Mouse (Mus musculus): ENCODE data around the gene Tada2a. TPM values are rescaled to one million over a fixed set of nuclear protein-coding genes. Genes with fewer than 3 reads are reported as not detected.

Tada2a gene
- polyA plus RNA-seq, 1 experiment from 2014 or later, result 30.5 TPM

GRCm38 (mm10) chr11:84141752-84142151 lies 12.4 kb upstream of the Tada2a start:
- Histone ChIP-seq H3K36me3 (no peaks in the 10 kb centered on the region), H3K27ac (no peak overlapping the region), H3K4me3 (no peak overlapping the region), H3K9me3 (no peaks in the 10 kb centered on the region), H3K4me1 (replicated peaks) (0 out of 2 replicates have a peak, but pooled peaks cover 5% of the 10 kb centered on the region), H3K27me3 (ENCODE audit: insufficient read depth, poor library complexity, severe bottlenecking) (no peaks in the 10 kb centered on the region)
- DNase-seq (ENCODE audit: low spot score), result peak; percentile 33
- 64% methylated on average over 2 of the region's 2 CpGs for WGBS

- WGBS, result 90% methylated on average over 3 of the region's 3 CpGs
- 0 out of 2 replicates have a peak, but pooled peaks cover 5% of the 10 kb centered on the region for H3K4me1 ChIP-seq (replicated peaks)
- no peaks in the 10 kb centered on the region for H3K36me3 ChIP-seq
- no peaks in the 10 kb centered on the region for H3K27me3 ChIP-seq (ENCODE audit: insufficient read depth, poor library complexity, severe bottlenecking)
- no peaks in the 10 kb centered on the region for H3K9me3 ChIP-seq
- DNase-seq (ENCODE audit: low spot score), result no peak
- H3K27ac ChIP-seq, result no peak overlapping the region
- H3K4me3 ChIP-seq, result no peak overlapping the region
These were observed 7.1 kb upstream of the Tada2a start for GRCm38 (mm10) chr11:84136453-84136852.

DNA sequence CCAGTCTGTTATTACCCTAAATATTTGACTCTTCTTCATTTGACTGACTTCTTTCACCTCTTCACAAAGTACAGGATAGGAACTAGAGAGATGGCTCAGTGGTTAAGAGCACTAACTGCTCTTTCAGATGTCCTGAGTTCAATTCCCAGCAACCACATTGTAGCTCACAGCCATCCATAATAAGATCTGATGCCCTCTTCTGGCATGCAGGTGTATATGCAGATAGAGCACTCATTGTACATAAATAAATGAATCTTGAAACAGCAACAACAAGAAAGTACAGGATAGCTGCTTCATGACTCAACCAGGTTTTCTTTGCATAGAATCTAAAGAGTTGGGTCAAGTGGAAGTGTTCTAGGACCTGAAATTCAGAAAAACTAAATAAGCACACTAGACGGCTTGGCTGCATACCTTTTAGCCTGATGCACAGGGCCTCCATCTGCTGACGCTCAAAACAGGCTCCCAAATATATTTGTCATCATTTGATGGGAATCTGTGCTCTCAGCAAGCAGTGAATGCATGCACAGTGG lies 5.0 kb upstream of the Tada2a start:
- no peak overlapping the region for H3K27ac ChIP-seq
- no peaks in the 10 kb centered on the region for H3K27me3 ChIP-seq (ENCODE audit: insufficient read depth, poor library complexity, severe bottlenecking)
- DNase-seq (ENCODE audit: low spot score), result no peak
- H3K4me1 ChIP-seq (replicated peaks), result peaks cover 11% of the 10 kb centered on the region; the same call in 1 of the 2 replicates
- H3K9me3 ChIP-seq, result no peaks in the 10 kb centered on the region
- no peaks in the 10 kb centered on the region for H3K36me3 ChIP-seq
- WGBS, result 93% methylated on average over 2 of the region's 2 CpGs
- H3K4me3 ChIP-seq, result no peak overlapping the region

DNA sequence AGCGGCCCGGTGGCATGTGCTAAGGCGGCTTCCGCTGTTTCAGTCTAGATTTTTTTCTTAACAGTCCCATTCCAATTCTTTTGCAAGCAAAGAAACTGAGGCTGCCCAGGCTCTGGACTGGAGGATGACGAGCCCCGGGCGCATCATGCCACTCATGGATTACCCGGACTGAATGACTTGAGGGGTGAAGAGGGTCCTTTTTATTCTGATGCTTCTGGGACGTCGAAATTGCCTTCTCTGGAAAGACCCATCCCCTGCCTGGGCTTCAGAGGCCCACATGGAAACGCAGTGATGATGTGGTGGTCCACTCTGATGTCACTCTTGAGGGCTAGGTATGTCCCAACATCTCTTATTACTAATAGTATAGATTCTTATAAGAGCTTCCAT lies 392 bp upstream of the Tada2a start:
- H3K36me3 ChIP-seq, result peaks cover 25% of the 10 kb centered on the region
- H3K4me1 ChIP-seq (replicated peaks), result peaks cover 15% of the 10 kb centered on the region
- H3K4me3 ChIP-seq, result peak overlapping the region; percentile 88
- no peak for DNase-seq (ENCODE audit: low spot score)
- 7% methylated on average over 11 of the region's 11 CpGs for WGBS
- H3K27me3 ChIP-seq (ENCODE audit: insufficient read depth, poor library complexity, severe bottlenecking), result no peaks in the 10 kb centered on the region
- peak overlapping the region; percentile 95 for H3K27ac ChIP-seq
- no peaks in the 10 kb centered on the region for H3K9me3 ChIP-seq

DNA sequence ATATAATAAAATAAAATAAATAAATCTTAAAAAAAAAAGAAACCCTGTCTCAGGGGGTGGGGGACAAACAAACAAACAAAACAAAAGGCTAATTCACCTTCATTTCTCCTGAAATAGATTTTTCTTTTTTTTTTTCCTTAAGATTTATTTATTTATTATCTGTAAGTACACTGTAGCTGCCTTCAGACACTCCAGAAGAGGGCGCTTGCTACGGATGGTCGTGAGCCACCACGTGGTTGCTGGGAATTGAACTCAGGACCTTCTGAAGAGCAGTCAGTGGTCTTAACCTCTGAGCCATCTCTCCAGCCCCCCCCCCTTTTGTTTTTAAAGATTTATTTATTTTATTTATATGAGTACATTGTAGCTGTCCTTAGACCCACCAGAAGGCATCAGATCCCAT lies 1.4 kb downstream of the Tada2a start:
- 87% methylated on average over 4 of the region's 4 CpGs for WGBS
- H3K27me3 ChIP-seq (ENCODE audit: insufficient read depth, poor library complexity, severe bottlenecking), result no peaks in the 10 kb centered on the region
- H3K9me3 ChIP-seq, result no peaks in the 10 kb centered on the region
- H3K4me3 ChIP-seq, result peak overlapping the region; percentile 88; the same call in 1 of the 2 replicates
- no peak overlapping the region for H3K27ac ChIP-seq
- H3K36me3 ChIP-seq, result peaks cover 43% of the 10 kb centered on the region
- no peak for DNase-seq (ENCODE audit: low spot score)
- H3K4me1 ChIP-seq (replicated peaks), result peaks cover 15% of the 10 kb centered on the region

GRCm38 (mm10) chr11:84121051-84121956 lies 8.1 kb downstream of the Tada2a start:
- H3K9me3 ChIP-seq, result no peaks in the 10 kb centered on the region
- DNase-seq (ENCODE audit: low spot score), result no peak
- H3K4me3 ChIP-seq, result no peak overlapping the region
- WGBS, result 86% methylated on average over 12 of the region's 12 CpGs
- H3K4me1 ChIP-seq (replicated peaks), result no peaks in the 10 kb centered on the region
- no peaks in the 10 kb centered on the region for H3K27me3 ChIP-seq (ENCODE audit: insufficient read depth, poor library complexity, severe bottlenecking)
- no peak overlapping the region for H3K27ac ChIP-seq
- peaks cover 100% of the 10 kb centered on the region for H3K36me3 ChIP-seq

- Histone ChIP-seq H3K27ac (no peak overlapping the region), H3K4me3 (no peak overlapping the region), H3K27me3 (ENCODE audit: insufficient read depth, poor library complexity, severe bottlenecking) (no peaks in the 10 kb centered on the region), H3K9me3 (no peaks in the 10 kb centered on the region), H3K4me1 (replicated peaks) (no peaks in the 10 kb centered on the region), H3K36me3 (peaks cover 90% of the 10 kb centered on the region)
- no peak for DNase-seq (ENCODE audit: low spot score)
- 90% methylated on average over 4 of the region's 4 CpGs for WGBS
These were observed 12.0 kb downstream of the Tada2a start for GRCm38 (mm10) chr11:84117431-84117830.

DNA sequence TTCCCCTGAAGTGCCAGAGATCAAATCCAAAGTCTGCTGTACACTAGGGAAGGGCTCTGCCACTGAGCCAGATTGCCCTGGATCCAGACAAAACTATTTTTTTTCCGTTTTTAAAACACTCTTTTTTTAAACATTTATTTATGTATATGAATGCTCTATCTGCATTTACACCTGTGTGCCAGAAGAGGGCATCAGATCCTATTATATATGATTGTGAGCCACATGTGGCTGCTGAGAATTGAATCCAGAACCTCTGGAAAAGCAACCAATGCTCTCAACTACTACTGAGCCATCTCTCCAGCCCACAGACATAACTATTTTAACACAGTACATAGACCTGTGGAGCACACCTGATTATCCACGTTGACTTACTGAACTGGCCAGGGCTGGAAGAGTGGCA lies 13.2 kb downstream of the Tada2a start:
- Histone ChIP-seq H3K4me1 (replicated peaks) (no peaks in the 10 kb centered on the region), H3K27me3 (ENCODE audit: insufficient read depth, poor library complexity, severe bottlenecking) (no peaks in the 10 kb centered on the region), H3K27ac (no peak overlapping the region), H3K36me3 (peaks cover 89% of the 10 kb centered on the region), H3K9me3 (no peaks in the 10 kb centered on the region), H3K4me3 (no peak overlapping the region)
- WGBS, result 73% methylated on average over 2 of the region's 2 CpGs
- DNase-seq (ENCODE audit: low spot score), result no peak

GRCm38 (mm10) chr11:84115646-84116045 lies 13.8 kb downstream of the Tada2a start:
- WGBS, result 93% methylated on average over 9 of the region's 9 CpGs
- H3K4me1 ChIP-seq (replicated peaks), result no peaks in the 10 kb centered on the region
- DNase-seq (ENCODE audit: low spot score), result no peak
- no peak overlapping the region for H3K4me3 ChIP-seq
- H3K27me3 ChIP-seq (ENCODE audit: insufficient read depth, poor library complexity, severe bottlenecking), result no peaks in the 10 kb centered on the region
- peaks cover 89% of the 10 kb centered on the region for H3K36me3 ChIP-seq
- no peak overlapping the region for H3K27ac ChIP-seq
- H3K9me3 ChIP-seq, result no peaks in the 10 kb centered on the region

- Histone ChIP-seq H3K27me3 (ENCODE audit: insufficient read depth, poor library complexity, severe bottlenecking) (no peaks in the 10 kb centered on the region), H3K9me3 (no peaks in the 10 kb centered on the region), H3K4me3 (no peak overlapping the region), H3K36me3 (peaks cover 89% of the 10 kb centered on the region), H3K4me1 (replicated peaks) (no peaks in the 10 kb centered on the region), H3K27ac (no peak overlapping the region)
- WGBS, result 92% methylated on average over 5 of the region's 5 CpGs
- no peak for DNase-seq (ENCODE audit: low spot score)
These were observed 15.8 kb downstream of the Tada2a start for GRCm38 (mm10) chr11:84113623-84114022.

DNA sequence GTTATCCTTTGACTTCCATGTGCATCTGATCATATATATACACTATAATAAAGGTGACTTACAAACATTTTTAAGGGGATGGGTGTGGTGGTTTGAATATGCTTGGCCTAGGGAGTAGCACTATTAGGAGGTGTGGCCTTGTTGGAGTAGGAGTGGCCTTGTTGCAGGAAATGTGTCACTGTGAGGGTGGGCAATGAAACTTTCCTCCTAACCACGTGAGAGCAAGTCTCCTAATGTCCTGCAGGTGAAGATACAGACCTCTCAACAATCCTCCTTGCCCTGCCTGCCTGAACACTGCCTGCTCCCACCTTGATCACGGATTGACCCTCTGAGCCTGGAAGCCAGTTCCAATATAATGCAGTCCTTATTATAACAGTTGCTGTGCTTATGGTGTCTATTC lies 22.3 kb downstream of the Tada2a start:
- no peak overlapping the region for H3K4me3 ChIP-seq
- H3K9me3 ChIP-seq, result no peaks in the 10 kb centered on the region
- H3K36me3 ChIP-seq, result peaks cover 99% of the 10 kb centered on the region
- no peak for DNase-seq (ENCODE audit: low spot score)
- H3K27me3 ChIP-seq (ENCODE audit: insufficient read depth, poor library complexity, severe bottlenecking), result no peaks in the 10 kb centered on the region
- H3K4me1 ChIP-seq (replicated peaks), result no peaks in the 10 kb centered on the region
- WGBS, result 69% methylated on average over 2 of the region's 2 CpGs
- no peak overlapping the region for H3K27ac ChIP-seq

DNA sequence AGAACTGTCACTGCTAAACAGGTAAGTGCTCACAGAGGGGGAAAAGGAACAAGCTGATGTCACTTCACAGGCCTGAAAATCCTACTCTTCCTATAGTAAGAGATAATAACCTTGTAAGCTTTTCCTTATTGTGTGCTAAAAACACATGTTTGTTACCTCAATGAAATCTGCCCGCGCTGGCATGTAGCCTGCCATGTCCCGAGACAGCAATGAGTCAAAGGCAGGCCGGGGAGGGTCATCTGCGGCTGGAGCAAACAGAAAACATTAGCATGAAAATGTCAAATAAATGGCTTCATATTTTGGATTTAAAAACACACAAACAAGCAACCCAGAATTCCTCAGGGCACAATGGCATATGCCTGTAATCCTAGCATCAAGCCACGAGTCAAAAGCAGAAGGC lies 25.4 kb downstream of the Tada2a start:
- H3K27ac ChIP-seq, result no peak overlapping the region
- H3K9me3 ChIP-seq, result no peaks in the 10 kb centered on the region
- H3K36me3 ChIP-seq, result peaks cover 100% of the 10 kb centered on the region
- 94% methylated on average over 6 of the region's 6 CpGs for WGBS
- H3K4me3 ChIP-seq, result no peak overlapping the region
- DNase-seq (ENCODE audit: low spot score), result no peak
- H3K27me3 ChIP-seq (ENCODE audit: insufficient read depth, poor library complexity, severe bottlenecking), result no peaks in the 10 kb centered on the region
- H3K4me1 ChIP-seq (replicated peaks), result no peaks in the 10 kb centered on the region

DNA sequence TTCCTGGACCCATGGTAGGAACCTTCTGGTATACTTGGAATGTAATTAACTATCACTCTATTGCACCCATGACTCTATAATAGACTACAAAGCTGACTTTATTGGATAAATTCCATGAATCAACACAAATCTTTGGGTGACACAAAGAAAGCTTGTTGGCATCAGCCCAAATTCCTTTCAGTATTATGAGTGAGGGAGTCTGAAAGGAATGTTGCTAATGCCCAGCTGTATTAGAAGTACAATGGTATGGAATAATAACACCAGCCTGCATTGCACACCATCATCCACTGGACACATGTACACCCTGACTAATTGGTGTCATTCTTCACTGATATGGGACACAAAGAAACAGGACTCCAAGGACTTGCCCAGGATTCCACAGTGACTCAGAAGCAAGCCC lies 28.2 kb downstream of the Tada2a start:
- Histone ChIP-seq H3K4me1 (replicated peaks) (no peaks in the 10 kb centered on the region), H3K4me3 (no peak overlapping the region), H3K36me3 (peaks cover 100% of the 10 kb centered on the region), H3K9me3 (no peaks in the 10 kb centered on the region), H3K27ac (no peak overlapping the region), H3K27me3 (ENCODE audit: insufficient read depth, poor library complexity, severe bottlenecking) (no peaks in the 10 kb centered on the region)
- no peak for DNase-seq (ENCODE audit: low spot score)

Measured in hindbrain, embryonic 10.5 days (tissue).